ENCODE assay signal across 28 mouse cellular contexts in genomic region chr4:154583712-154584111, GRCm38 (mm10). TPM values are rescaled to one million over a fixed set of nuclear protein-coding genes. Genes with fewer than 3 reads are reported as not detected.
A peak's percentile ranks its signal among the peaks of the same experiment; 100 is the strongest.
DNase-seq lines count a peak whose midpoint lies in the region; ATAC-seq and TF ChIP-seq lines count a peak whose summit lies in the region.
"Had no signal": no experiment of that assay in that cellular context is flagged by ENCODE, and none has a peak within 500 bp of the region (broad histone marks: within the 10 kb centered on the region; RNA-seq: fewer than 3 reads in every experiment).

No protein-coding gene starts in this region.

- no peak overlapping the region for H3K9ac ChIP-seq in lung, embryonic 16.5 days (ENCODE audit: low read length)
- no peak overlapping the region for H3K9ac ChIP-seq in forebrain, embryonic 14.5 days (ENCODE audit: low read length)
- H3K9ac ChIP-seq: embryonic facial prominence, embryonic 12.5 days; hindbrain, embryonic 15.5 days; limb, embryonic 15.5 days; liver, embryonic 13.5 days; midbrain, embryonic 13.5 days; neural tube, embryonic 13.5 days had no signal

- H3K9me3 ChIP-seq in lung, embryonic 16.5 days (ENCODE audit: control insufficient read depth, low read length), result no peaks in the 10 kb centered on the region
- H3K9me3 ChIP-seq in embryonic facial prominence, embryonic 10.5 days, result no peaks in the 10 kb centered on the region
- H3K9me3 ChIP-seq in forebrain, embryonic 14.5 days (replicated peaks; ENCODE audit: control insufficient read depth, low read length), result no peaks in the 10 kb centered on the region
- H3K9me3 ChIP-seq: embryonic facial prominence, embryonic 12.5 days; hindbrain, embryonic 10.5 days; hindbrain, embryonic 15.5 days; limb, embryonic 10.5 days; limb, embryonic 15.5 days; liver, embryonic 13.5 days; midbrain, embryonic 13.5 days; neural tube, embryonic 13.5 days had no signal

- WGBS in lung, embryonic 16.5 days, result 78% methylated on average over 13 of the region's 13 CpGs
- WGBS in lung, adult 2 months, result 88% methylated on average over 13 of the region's 13 CpGs
- WGBS in embryonic facial prominence, embryonic 10.5 days, result 89% methylated on average over 13 of the region's 13 CpGs
- WGBS in forebrain, embryonic 14.5 days, result 73% methylated on average over 13 of the region's 13 CpGs

- H3K27me3 ChIP-seq in lung, embryonic 16.5 days (ENCODE audit: control insufficient read depth, insufficient read depth, low read depth, low read length), result no peaks in the 10 kb centered on the region
- peaks cover 37% of the 10 kb centered on the region for H3K27me3 ChIP-seq in embryonic facial prominence, embryonic 10.5 days (replicated peaks; ENCODE audit: low read depth, poor library complexity, severe bottlenecking)
- H3K27me3 ChIP-seq in forebrain, embryonic 14.5 days (replicated peaks; ENCODE audit: control insufficient read depth, insufficient read depth, low read length), result no peaks in the 10 kb centered on the region
- H3K27me3 ChIP-seq: CH12.LX; liver, embryonic 13.5 days had no signal

- H3K4me2 ChIP-seq in lung, embryonic 16.5 days (ENCODE audit: low read depth, low read length), result no peak overlapping the region
- no peak overlapping the region for H3K4me2 ChIP-seq in forebrain, embryonic 14.5 days (ENCODE audit: low read length)
- H3K4me2 ChIP-seq: embryonic facial prominence, embryonic 12.5 days; hindbrain, embryonic 15.5 days; limb, embryonic 15.5 days; liver, embryonic 13.5 days; midbrain, embryonic 13.5 days; neural tube, embryonic 13.5 days had no signal

- ATAC-seq in lung, embryonic 16.5 days (ENCODE audit: low read depth), result no peak
- ATAC-seq in forebrain, embryonic 14.5 days, result no peak

- H3K4me3 ChIP-seq in lung, embryonic 16.5 days (ENCODE audit: low read length), result no peak overlapping the region
- no peak overlapping the region for H3K4me3 ChIP-seq in lung, adult 2 months (replicated peaks; ENCODE audit: extremely low read depth, low read depth, low read length)
- no peak overlapping the region for H3K4me3 ChIP-seq in embryonic facial prominence, embryonic 10.5 days
- H3K4me3 ChIP-seq in forebrain, embryonic 14.5 days (ENCODE audit: low read depth, low read length), result no peak overlapping the region
- H3K4me3 ChIP-seq: embryonic facial prominence, embryonic 12.5 days; hindbrain, embryonic 10.5 days; hindbrain, embryonic 15.5 days; limb, embryonic 10.5 days; limb, embryonic 15.5 days; liver, embryonic 13.5 days; midbrain, embryonic 13.5 days; neural tube, embryonic 13.5 days had no signal

- TF ChIP-seq CTCF in lung, adult 2 months (IDR thresholded peaks at IDR 0.05; ENCODE audit: insufficient read depth, low read length), result no peak

- no peaks in the 10 kb centered on the region for H3K36me3 ChIP-seq in lung, embryonic 16.5 days (ENCODE audit: control insufficient read depth, insufficient read depth, low read length)
- no peaks in the 10 kb centered on the region for H3K36me3 ChIP-seq in embryonic facial prominence, embryonic 10.5 days (replicated peaks)
- H3K36me3 ChIP-seq in forebrain, embryonic 14.5 days (ENCODE audit: control insufficient read depth, insufficient read depth, low read length), result no peaks in the 10 kb centered on the region
- H3K36me3 ChIP-seq: embryonic facial prominence, embryonic 12.5 days; hindbrain, embryonic 10.5 days; hindbrain, embryonic 15.5 days; limb, embryonic 15.5 days; liver, embryonic 13.5 days; midbrain, embryonic 13.5 days; neural tube, embryonic 13.5 days had no signal

- no peak for TF ChIP-seq POLR2A in lung, adult 2 months (IDR thresholded peaks at IDR 0.05; ENCODE audit: borderline replicate concordance, extremely low read depth, low read depth, low read length)

- H3K27ac ChIP-seq in lung, embryonic 16.5 days (ENCODE audit: low read length), result peak overlapping the region; percentile 84
- H3K27ac ChIP-seq in embryonic facial prominence, embryonic 10.5 days (replicated peaks), result peak overlapping the region; percentile 0; the same call in 1 of the 2 replicates
- peak overlapping the region; percentile 83 for H3K27ac ChIP-seq in forebrain, embryonic 14.5 days (ENCODE audit: low read depth, low read length)
- H3K27ac ChIP-seq: embryonic facial prominence, embryonic 12.5 days; hindbrain, embryonic 10.5 days; hindbrain, embryonic 15.5 days; kidney, postnatal 0 days; limb, embryonic 15.5 days; liver, embryonic 13.5 days; macrophage; midbrain, embryonic 13.5 days; neural tube, embryonic 13.5 days had no signal

- H3K4me1 ChIP-seq in lung, embryonic 16.5 days (replicated peaks; ENCODE audit: control insufficient read depth, insufficient read depth, low read length), result peaks cover 48% of the 10 kb centered on the region
- H3K4me1 ChIP-seq in lung, adult 2 months (ENCODE audit: control insufficient read depth, insufficient read depth, low read length), result peaks cover 10% of the 10 kb centered on the region
- H3K4me1 ChIP-seq in embryonic facial prominence, embryonic 10.5 days, result peaks cover 99% of the 10 kb centered on the region
- peaks cover 69% of the 10 kb centered on the region for H3K4me1 ChIP-seq in forebrain, embryonic 14.5 days (ENCODE audit: control insufficient read depth, insufficient read depth, low read length)
- H3K4me1 ChIP-seq: liver, embryonic 13.5 days had no signal

- no peak for DNase-seq in lung, adult 2 months
- DNase-seq in embryonic facial prominence, embryonic 10.5 days (ENCODE audit: low spot score), result no peak
- DNase-seq in forebrain, embryonic 14.5 days (ENCODE audit: low spot score), result no peak
- DNase-seq in kidney, adult 9 months, result no peak
- no peak for DNase-seq in embryo, embryonic 9.5 days (ENCODE audit: extremely low spot score)
- no peak for DNase-seq in c-Kit-positive CD71-positive TER-119-positive erythroid progenitor cells, embryonic 14.5 days (ENCODE audit: low spot score)
- DNase-seq: adrenal gland, postnatal 14 days; B cell, adult 2 months; cerebellum, adult 18-20 months; cerebellum, postnatal 14 days; gastrocnemius, postnatal 10 days; heart, postnatal 14 days; kidney, adult 18-20 months; kidney, postnatal 4 days; liver, embryonic 13.5 days; lung, adult 18-20 months; thymus, postnatal 14 days had no signal

RNA-seq across cellular contexts. Expression of gene Prdm16, which starts 53.0 kb away (rescaled TPM):
- polyA plus RNA-seq in lung, embryonic 16.5 days (2015; fragmentation: Nextera tagmentation; extraction: Ambion mirVana), result 25.2 and 27.9 TPM in 2 replicates
- polyA plus RNA-seq in lung, adult 2 months (2012; rRNA removed), result 17.7 and 18.3 TPM in 2 replicates
- 33.9 and 44.5 TPM in 2 replicates for polyA plus RNA-seq in embryonic facial prominence, embryonic 10.5 days (2016; fragmentation: Nextera tagmentation; extraction: Ambion mirVana)
- 20.6 and 25.0 TPM in 2 replicates for polyA plus RNA-seq in forebrain, embryonic 14.5 days (2014; fragmentation: Nextera tagmentation; extraction: Ambion mirVana)

Comparison
In these comparisons a context has a peak if more than half of its experiments do, and no peak if none do; other contexts are left out.
1. H3K27ac ChIP-seq: peak in every context shown above with its lines; median percentile 84 in lung, embryonic 16.5 days; 83 in forebrain, embryonic 14.5 days; 0 in embryonic facial prominence, embryonic 10.5 days.